Mouse (Mus musculus): ENCODE data around the gene Ifitm7.
"Not testable (repeated sequence)": the region's sequence is repeated elsewhere in the genome, so short reads cannot be mapped to it uniquely, and the experiment has no call there.

Ifitm7 gene

DNA sequence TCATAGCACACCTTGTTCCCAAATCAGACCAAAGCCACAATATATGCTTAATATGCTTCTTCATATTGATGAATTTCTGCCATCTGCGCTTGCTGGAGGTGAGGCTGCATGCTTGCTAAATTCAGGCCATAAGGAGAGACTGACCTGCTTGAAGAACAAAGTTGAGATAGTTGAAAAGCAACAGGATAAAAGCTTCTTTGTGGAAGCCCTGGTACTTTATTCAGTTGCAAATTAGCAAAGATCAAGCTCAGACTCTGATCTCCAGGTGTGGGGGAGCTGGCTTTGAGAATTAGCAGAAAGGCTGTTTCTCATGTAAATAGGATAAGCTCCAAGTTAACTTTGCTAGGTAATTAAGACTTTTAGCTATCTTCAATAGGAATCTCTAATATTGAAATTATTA is 9.7 kb downstream of the Ifitm7 start:
- DNase-seq (ENCODE audit: low spot score) = not testable (repeated sequence)

DNA sequence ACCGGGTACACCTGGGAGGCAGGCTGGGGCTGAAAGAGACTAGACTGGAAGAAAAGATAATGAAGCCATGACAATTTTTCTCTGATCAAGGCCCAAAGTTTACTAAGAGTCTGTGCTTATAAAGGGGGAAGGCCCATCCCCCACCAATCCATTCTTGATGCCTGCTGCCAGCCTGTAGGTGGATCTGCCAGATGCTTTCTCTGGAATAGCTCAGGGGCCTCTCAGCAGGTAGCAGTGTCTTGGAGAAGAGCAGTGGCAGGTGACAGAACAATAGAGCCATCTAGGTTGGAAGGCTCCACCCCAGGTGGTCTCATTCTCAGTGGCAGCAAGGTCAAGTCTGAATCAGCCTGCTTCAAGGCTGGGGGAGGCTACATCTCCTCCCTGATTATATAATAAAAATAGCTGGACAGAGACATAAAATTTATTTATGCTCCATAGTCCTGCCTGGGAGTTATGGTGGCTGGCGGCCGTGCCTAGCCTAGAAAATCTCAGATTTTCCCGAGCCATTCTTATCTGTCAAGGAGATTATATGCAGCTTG is 10.3 kb downstream of the Ifitm7 start:
- DNase-seq (ENCODE audit: low spot score) = not testable (repeated sequence)

DNA sequence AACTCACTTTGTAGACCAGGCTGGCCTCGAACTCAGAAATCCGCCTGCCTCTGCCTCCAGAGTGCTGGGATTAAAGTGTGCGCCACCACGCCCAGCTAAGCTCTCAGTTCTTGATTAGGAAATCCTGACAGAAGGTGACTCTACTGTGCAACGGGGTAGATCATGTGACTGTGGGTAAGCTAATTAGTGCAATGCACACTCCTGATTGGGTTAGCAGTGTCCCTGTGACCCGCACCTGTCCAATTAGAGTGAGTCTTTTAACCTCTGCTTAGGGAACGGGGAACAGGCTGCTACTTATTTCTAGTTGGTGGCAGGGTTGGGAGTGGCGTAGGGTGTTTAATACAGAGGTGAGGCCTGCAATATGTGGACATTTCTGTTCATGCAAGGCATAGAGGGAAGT is 14.6 kb downstream of the Ifitm7 start:
- DNase-seq (ENCODE audit: low spot score) = no peak

DNA sequence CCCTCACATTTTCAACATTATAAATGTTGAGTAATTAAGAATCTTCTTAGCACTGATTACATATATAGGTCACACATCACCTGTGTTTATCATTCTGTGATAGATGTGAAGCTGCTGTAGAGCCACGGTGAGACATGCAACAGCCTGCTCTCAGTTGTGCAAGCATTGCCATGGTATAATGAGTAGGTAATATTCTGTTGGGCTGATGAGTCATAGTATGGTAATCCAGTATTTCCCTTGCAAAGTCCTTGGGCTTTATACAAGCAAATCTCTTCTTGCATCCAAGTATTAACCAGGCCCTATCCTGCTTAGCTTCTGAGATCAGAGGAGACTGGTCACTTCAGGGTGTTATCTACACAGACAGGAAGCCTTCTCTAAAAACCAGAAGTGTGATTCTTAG is 17.6 kb downstream of the Ifitm7 start:
- no peak for DNase-seq (ENCODE audit: low spot score)

DNA sequence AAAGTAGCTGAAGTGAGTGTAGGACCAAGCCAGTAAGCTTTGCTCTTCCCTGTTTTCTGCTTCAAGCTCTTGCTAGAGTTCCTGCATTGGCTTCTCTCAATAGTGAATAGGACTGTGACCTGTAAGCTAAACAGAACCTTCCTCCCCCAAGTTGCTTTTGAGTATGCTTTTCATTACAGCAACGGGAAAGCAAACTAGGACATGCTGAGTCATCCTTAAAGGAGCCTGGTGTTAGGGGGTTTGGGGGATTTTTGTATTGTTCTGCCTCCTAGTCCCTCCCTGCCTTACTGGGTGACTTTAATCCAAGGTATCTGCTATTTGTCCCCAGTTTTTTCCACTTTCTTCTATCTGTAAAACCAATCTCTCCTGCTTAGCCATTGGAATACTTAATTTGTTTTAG is 24.6 kb downstream of the Ifitm7 start:
- DNase-seq (ENCODE audit: low spot score) = no peak

DNA sequence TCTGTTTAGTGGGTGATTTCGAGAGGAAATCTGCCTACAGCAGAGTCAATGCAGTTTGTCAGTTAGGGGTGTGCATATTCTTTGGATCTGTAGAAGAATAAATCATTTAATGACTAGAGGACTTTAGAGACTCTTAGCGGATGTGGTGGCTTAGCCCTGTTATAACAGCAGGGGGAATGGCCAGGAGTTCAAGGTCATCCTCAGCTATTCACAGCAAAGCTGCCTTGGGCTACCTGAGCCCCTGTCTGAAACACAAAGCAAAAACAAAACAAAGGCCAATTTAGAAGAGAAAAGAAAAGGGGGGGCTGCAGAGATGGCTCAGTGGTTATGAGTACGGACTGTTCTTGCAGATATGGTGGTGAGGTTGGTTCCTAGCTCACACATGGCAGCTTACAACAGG is 35.4 kb downstream of the Ifitm7 start:
- no peak for DNase-seq (ENCODE audit: low spot score)

DNA sequence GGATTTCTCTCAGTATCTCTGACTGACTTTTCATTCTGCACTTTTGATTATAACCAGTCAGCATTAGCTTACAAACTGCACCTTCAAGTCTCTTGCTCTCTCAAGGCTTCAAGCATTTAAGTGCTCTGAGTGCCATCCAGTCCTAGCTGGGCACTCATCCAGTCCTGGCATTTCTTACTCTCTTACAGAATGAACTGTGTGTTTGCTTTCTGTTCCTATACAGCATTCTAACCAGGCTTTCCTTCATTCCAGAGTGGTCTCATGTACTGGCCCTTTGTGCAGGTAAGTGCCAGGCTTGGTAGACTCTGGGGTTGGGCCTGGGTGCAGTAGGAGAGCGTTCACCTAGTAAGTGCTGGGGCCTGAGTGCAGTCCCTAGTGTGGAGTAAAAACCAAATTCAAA is 40.4 kb downstream of the Ifitm7 start:
- DNase-seq (ENCODE audit: low spot score) = no peak

DNA sequence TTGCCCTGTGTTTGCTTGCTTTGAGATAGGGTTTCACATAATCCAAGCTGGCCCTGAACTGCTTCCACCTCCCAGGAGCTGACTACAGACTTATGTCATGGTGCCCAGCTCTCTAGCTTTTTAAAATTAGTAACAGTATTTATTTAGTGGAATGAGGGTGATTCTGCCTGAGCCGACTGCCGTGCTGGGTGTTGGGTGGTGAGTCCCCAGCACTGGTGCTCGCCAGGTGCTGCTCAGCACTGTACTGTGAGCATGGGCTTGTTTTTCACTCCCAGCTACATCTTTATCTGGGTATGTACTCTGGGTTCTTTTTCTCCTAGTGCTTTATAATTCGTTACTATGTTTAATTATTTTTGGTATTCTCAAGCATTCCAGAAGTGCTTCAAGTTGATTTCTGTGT is 41.5 kb downstream of the Ifitm7 start:
- DNase-seq (ENCODE audit: low spot score) = no peak

DNA sequence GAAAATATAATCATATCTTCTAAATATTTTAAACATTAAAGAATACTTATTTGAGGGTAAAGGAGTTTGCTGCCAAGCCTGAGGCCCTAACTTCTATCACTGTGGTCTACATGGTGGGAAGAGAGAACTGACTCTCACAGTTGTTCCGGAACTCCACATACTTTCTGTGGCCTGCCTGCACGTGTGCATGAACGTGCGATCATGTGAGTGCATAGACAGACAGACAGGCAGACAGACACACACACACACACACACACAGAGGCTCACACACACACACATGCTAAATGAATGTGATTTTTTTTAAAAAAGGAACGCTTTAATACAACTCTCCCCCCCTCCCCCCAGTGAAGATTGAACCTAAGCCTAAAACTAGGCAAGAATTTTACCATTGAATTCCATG is 41.9 kb downstream of the Ifitm7 start:
- DNase-seq (ENCODE audit: low spot score) = no peak

DNA sequence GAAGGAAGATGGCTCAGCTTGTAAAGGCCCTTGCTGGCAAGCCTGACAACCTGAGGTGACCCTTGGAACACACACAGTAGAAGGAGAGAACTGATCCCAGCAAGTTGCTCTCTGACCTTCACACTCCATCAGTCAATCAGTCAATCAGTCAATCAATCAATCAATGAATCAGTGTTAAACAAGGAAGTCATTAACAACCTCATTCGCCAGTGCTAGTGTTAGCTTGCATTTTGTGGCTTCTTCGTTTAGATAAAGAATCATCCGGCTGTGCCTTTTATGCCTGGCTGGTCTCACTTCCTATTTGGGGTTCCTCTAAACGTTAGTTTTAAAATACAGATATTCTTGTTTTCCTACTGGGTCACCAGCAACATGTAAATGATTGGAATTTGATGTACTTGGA is 42.5 kb downstream of the Ifitm7 start:
- DNase-seq (ENCODE audit: low spot score) = no peak

DNA sequence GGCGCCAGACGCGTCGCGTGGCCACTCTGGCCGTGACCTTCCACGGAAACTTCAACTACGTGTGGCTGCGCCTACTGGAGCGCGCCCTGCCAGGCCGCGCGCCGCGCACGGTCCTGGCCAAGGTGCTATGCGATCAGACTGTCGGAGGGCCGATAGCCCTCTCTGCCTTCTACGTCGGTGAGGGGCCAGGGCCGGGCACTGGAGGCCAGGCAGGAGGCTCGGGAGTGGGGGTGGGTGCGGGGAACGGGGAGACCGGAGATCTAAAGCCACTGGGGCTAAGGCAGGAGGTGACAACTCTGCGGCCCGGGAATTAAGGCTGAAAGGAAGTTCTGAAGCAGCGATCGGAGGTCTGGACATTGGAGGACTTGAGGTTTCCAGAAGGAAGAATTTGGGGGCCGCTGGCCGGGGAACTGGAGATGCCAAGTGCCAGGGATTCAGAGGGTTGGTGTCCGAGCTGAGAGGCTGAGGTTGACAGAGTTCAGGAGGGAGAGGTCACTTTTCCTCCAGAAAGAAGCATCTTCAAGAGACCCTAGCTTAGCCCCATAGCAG is 45.8 kb downstream of the Ifitm7 start:
- DNase-seq (ENCODE audit: low spot score) = no peak

DNA sequence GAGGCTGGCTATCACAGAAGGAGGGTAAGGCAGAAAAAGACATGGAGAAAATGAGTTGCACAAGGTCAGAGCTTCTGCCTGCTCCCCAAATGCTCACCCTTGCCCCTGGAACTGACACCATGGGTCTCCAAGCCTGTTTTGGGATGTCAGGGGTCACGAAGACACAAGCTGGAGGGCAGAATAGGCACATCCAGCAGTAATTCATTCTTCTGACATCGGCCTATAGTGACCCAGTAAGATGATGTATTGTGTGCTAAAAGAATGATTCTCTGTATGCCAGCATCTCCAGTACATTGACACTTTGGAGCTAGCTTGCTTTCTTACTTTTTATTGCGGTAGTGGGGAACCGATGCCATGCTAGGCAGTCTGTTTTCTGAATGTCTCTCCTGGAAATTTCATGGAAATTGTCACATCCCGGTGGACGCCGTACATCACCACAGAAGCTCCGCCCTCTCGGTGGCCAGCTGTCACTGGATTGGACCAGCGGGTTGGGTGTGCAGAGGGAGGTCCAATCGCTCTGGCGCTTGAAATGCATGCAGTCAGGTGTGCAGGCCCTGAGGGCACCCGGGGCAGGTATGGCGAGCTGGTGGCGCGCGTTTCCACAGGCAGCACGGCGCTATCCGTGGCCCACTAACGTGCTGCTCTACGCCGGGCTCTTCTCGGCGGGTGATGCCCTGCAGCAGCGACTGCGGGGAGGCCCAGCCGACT is 46.4 kb downstream of the Ifitm7 start:
- DNase-seq (ENCODE audit: low spot score) = no peak
